Mouse (Mus musculus): ENCODE results near the gene Scyl1. TPM values are rescaled to one million over a fixed set of nuclear protein-coding genes. Genes with fewer than 3 reads are reported as not detected.

Scyl1 gene
- 10 to 100 TPM; 53.8 to 62.1 TPM for total RNA-seq (2023)

GRCm38 (mm10) chr19:5770925-5771860, at the start of gene Scyl1:
Gene Scyl1, minus strand, starts transcription at chr19:5771419.

GRCm38 (mm10) chr19:5740320-5741317, 30.6 kb downstream of the Scyl1 start, which contains the start of gene Ltbp3:
Gene Ltbp3, plus strand, starts transcription at chr19:5740904.

GRCm38 (mm10) chr19:5729444-5729815, 41.8 kb downstream of the Scyl1 start, which contains the start of gene Fam89b:
Gene Fam89b, minus strand, starts transcription at chr19:5729653.

GRCm38 (mm10) chr19:5725767-5726515, 45.3 kb downstream of the Scyl1 start, which contains the start of gene Ehbp1l1:
Gene Ehbp1l1, minus strand, starts transcription at chr19:5726317.

Other genes with a start within 250 kb of the Scyl1 start
- gene Ovol1, start 210.8 kb downstream of the Scyl1 start, total RNA-seq (2023) = under 1 TPM in 1 of 2 experiments, not detected in 1; 0.13 TPM
- gene Ap5b1, start 203.4 kb downstream of the Scyl1 start, total RNA-seq (2023) = 10 to 100 TPM; 69.1 to 69.3 TPM
- gene Rnaseh2c, start 169.5 kb downstream of the Scyl1 start, total RNA-seq (2023) = 100 to 1,000 TPM; 158 to 174 TPM
- 10 to 100 TPM; 81.3 to 83.8 TPM for gene Kat5, start 161.2 kb downstream of the Scyl1 start, total RNA-seq (2023)
- gene Rela, start 133.9 kb downstream of the Scyl1 start, total RNA-seq (2023) = 10 to 100 TPM; 73.0 to 88.9 TPM
- gene Sipa1, start 107.7 kb downstream of the Scyl1 start, total RNA-seq (2023) = 100 to 1,000 TPM; 212 to 218 TPM
- 10 to 100 TPM; 86.5 to 87.3 TPM for gene Map3k11, start 82.7 kb downstream of the Scyl1 start, total RNA-seq (2023)
- gene Pcnx3, start 82.5 kb downstream of the Scyl1 start, total RNA-seq (2023) = 10 to 100 TPM; 68.8 to 83.2 TPM
- gene Kcnk7, start 67.1 kb downstream of the Scyl1 start, total RNA-seq (2023) = not detected
- gene Ehbp1l1, start 45.1 kb downstream of the Scyl1 start, total RNA-seq (2023) = 100 to 1,000 TPM; 150 to 158 TPM
- gene Fam89b, start 41.8 kb downstream of the Scyl1 start, total RNA-seq (2023) = 10 to 100 TPM; 57.9 to 58.5 TPM
- 1 to 10 TPM in 1 of 2 experiments, under 1 TPM in 1; 0.58 to 1.4 TPM for gene Ltbp3, start 30.5 kb downstream of the Scyl1 start, total RNA-seq (2023)
- gene Frmd8, start 103.9 kb upstream of the Scyl1 start, total RNA-seq (2023) = 10 to 100 TPM; 56.7 to 60.3 TPM
- gene Slc25a45, start 106.4 kb upstream of the Scyl1 start, total RNA-seq (2023) = 10 to 100 TPM; 54.1 to 58.0 TPM
- gene Tigd3, start 122.7 kb upstream of the Scyl1 start, total RNA-seq (2023) = 1 to 10 TPM; 1.6 to 2.0 TPM
- gene Dpf2, start 141.6 kb upstream of the Scyl1 start, total RNA-seq (2023) = 100 to 1,000 TPM; 109 to 122 TPM
- gene Cdc42ep2, start 153.4 kb upstream of the Scyl1 start, total RNA-seq (2023) = 1 to 10 TPM; 4.5 to 5.0 TPM
- 10 to 100 TPM; 30.9 to 35.0 TPM for gene Pola2, start 192.8 kb upstream of the Scyl1 start, total RNA-seq (2023)
- 1 to 10 TPM; 2.0 to 2.5 TPM for gene Slc22a20, start 214.7 kb upstream of the Scyl1 start, total RNA-seq (2023)
- 100 to 1,000 TPM; 247 to 265 TPM for gene Capn1, start 244.5 kb upstream of the Scyl1 start, total RNA-seq (2023)